Mouse (Mus musculus): ENCODE data around the gene Hspd1. TPM values are rescaled to one million over a fixed set of nuclear protein-coding genes. Genes with fewer than 3 reads are reported as not detected.
A peak's percentile ranks its signal among the peaks of the same experiment; 100 is the strongest.
"Not testable (repeated sequence)": the region's sequence is repeated elsewhere in the genome, so short reads cannot be mapped to it uniquely, and the experiment has no call there.

Gene Hspd1
- total RNA-seq (2021), result 100 to 1,000 TPM; 156 to 249 TPM
- long read RNA-seq, experiment 1, transcript Hspd1-201 (12 exons, 2,423 nt), result major isoform, 320 of 522 reads
- long read RNA-seq, experiment 1, partial matches to known transcripts, result 11 of 522 reads
- long read RNA-seq, experiment 1, other reads (novel, unspliced or antisense), result 191 of 522 reads
- long read RNA-seq, experiment 2, transcript Hspd1-201 (12 exons, 2,423 nt), result major isoform, 275 of 492 reads
- long read RNA-seq, experiment 2, partial matches to known transcripts, result 93 of 492 reads
- long read RNA-seq, experiment 2, other reads (novel, unspliced or antisense), result 124 of 492 reads

DNA sequence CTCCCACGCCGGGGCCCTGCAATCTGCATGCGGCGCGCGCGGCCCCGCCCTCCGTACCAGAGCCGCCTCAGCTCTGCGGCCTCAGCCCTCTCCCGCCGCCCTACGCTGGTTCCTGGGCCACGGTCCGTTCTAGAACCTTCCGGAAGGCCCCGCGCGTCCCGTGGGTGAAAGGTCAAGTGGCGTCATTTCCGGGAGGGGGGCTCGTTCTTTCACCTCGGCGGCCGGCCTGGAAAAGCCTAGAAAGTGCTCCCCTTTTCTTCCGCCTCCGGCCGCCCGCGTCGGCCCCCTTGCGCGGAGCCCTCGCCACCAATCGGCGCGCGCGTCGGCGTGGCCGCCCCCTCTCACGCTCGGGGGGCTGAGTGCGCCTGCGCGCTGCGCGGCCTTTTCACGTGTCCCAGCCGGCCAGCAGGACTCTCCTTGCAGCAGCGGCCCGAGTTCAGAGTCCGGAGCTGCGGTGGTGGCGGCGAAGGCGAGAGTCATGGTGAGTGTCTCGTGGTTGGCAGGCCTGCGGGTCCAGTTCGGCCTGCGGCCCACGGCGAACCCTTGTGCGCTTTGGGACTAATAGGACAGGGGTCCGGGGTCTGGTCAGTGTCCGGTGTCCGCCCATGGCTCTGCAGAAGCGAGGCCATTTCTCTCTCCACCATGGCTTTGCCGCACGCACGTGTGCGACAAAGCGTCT is at the start of gene Hspd1, which contains the start of gene Hspe1:
Gene Hspd1 (minus strand): TSS at position 312 of the 679 bp plus-strand sequence.
Gene Hspe1 (plus strand): TSS at position 201 of the 679 bp plus-strand sequence.
- TF ChIP-seq CTCF (IDR thresholded peaks at IDR 0.05), result no peak
- peak within 1 kb of the TSS; percentile 92 for H3K4me3 ChIP-seq
- intact Hi-C loops (cut with DNase I), result loop anchor here (1.0 to 2.0 kb wide), 3 partner anchors 35 to 61 kb away; partner anchors contain the start of genes Coq10b, Mob4 and Sf3b1
- peak within 1 kb of the TSS; percentile 99 for H3K27ac ChIP-seq
- peak; percentile 99 for DNase-seq

GRCm38 (mm10) chr1:55135846-55136245 is 47.8 kb upstream of the Hspd1 start:
- no peak for TF ChIP-seq CTCF (IDR thresholded peaks at IDR 0.05)
- intact Hi-C loops (cut with DNase I), result no loop called here
- Histone ChIP-seq H3K4me3 (no peak overlapping the region), H3K27ac (no peak overlapping the region)
- DNase-seq, result no peak

- intact Hi-C loops (cut with DNase I), result loop anchor here (5.0 kb wide), 1 partner anchor 103 kb away; the partner anchor contains the start of gene Mars2
- Histone ChIP-seq H3K27ac (no peak overlapping the region), H3K4me3 (no peak overlapping the region)
- TF ChIP-seq CTCF (IDR thresholded peaks at IDR 0.05), result no peak
- DNase-seq, result no peak
Observed at GRCm38 (mm10) chr1:55134301-55134700, 46.3 kb upstream of the Hspd1 start.

DNA sequence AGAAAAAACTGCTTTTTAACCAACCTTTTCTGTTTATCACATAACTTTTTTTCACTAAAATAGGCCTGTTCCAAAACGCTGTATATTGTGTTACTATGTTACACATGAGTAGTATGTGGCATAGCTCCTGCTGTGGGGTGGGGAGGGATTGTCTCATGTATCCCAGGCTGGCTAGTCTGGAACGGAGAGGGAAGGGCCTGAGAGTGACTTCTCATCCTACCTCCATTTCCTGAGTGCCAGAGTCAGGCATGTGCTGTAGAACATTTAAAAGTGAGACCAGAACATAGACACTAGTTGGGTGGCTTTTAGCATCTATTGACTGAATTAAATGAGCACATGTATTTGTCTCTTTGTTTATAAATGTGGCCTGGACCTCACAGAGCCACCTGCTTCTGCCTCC is 45.1 kb upstream of the Hspd1 start:
- Histone ChIP-seq H3K27ac (peak overlapping the region; percentile 99; the same call in 1 of the 2 replicates), H3K4me3 (peak overlapping the region; percentile 28)
- no peak for DNase-seq
- TF ChIP-seq CTCF (IDR thresholded peaks at IDR 0.05), result no peak
- intact Hi-C loops (cut with DNase I), result loop anchor here (5.0 kb wide), 1 partner anchor 104 kb away; the partner anchor contains the start of gene Mars2

- peak overlapping the region; percentile 99 for H3K27ac ChIP-seq
- H3K4me3 ChIP-seq, result peak overlapping the region; percentile 93
- DNase-seq, result no peak
- no peak for TF ChIP-seq CTCF (IDR thresholded peaks at IDR 0.05)
- intact Hi-C loops (cut with DNase I), result loop anchor here (5.0 kb wide), 1 partner anchor 105 kb away; the partner anchor contains the start of gene Mars2
Observed at GRCm38 (mm10) chr1:55132308-55132707, 44.3 kb upstream of the Hspd1 start.

DNA sequence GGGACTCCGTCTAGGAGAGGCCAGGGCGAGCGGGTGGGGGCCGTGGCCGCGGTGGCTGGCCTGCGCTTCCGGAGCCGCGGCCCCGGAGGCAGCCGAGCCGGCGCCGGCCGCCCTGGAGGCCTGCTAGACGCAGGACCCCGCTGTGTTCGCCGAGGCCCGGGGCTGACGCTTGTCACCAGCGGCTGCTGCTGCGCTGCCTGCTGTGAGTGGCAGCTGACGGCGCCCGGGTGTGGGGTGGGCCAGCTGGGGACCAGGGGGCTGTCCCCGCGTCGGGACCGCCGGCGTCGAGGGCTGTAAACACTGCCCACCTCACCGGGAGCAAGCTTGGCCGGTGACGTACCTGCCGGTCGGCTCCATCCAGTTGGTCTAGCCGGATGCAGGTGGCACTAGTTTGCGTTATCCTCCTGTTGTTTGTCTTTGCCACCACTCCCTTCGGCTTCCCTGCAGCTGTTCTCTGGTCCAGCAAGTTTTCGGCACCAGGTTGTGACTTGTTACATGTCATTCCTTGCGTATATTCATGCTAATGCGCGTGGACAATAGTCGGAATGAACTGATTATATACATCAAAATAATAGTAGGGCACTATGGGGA is 43.5 kb upstream of the Hspd1 start:
- intact Hi-C loops (cut with DNase I), result loop anchor here (1.0 to 5.0 kb wide), 3 partner anchors 43 to 106 kb away; partner anchors contain the start of genes Hspd1, Hspe1, Mars2 and Sf3b1
- Histone ChIP-seq H3K4me3 (peak overlapping the region; percentile 93), H3K27ac (peak overlapping the region; percentile 99)
- DNase-seq, result no peak
- TF ChIP-seq CTCF (IDR thresholded peaks at IDR 0.05), result no peak

DNA sequence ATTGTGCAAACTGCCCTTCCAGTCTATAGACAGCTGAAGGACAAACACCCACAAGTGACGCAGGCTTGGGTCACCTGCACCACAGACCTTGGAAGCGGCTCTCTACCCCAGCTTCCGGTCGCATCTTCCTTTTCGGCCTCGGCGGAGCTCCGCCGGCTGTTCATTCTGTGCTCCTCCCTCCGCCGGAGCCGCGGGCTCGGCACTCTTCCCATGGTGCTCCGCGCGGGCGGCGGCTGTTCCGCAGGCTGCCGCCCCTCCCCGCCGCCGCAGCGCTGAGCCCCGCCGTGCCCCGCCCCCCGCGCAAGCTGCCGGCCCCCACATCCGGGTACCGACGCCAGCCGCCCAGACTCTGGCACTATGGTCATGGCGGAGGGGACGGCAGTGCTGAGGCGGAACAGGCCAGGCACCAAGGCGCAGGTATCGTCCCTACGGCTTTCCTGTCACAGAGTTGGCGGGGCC is 42.9 kb upstream of the Hspd1 start, which contains the start of gene Mob4:
Gene Mob4 (plus strand): TSS at position 289 of the 459 bp plus-strand sequence.
- intact Hi-C loops (cut with DNase I), result loop anchor here (1.0 to 5.0 kb wide), 3 partner anchors 43 to 106 kb away; partner anchors contain the start of genes Hspd1, Hspe1, Mars2 and Sf3b1
- H3K4me3 ChIP-seq, result peak within 1 kb of the TSS; percentile 93
- no peak for TF ChIP-seq CTCF (IDR thresholded peaks at IDR 0.05)
- H3K27ac ChIP-seq, result peak within 1 kb of the TSS; percentile 99
- DNase-seq, result peak; percentile 97

GRCm38 (mm10) chr1:55130190-55130916 is 42.3 kb upstream of the Hspd1 start:
- H3K27ac ChIP-seq, result peak overlapping the region; percentile 99
- intact Hi-C loops (cut with DNase I), result loop anchor here (5.0 kb wide), 1 partner anchor 107 kb away; the partner anchor contains the start of gene Mars2
- H3K4me3 ChIP-seq, result peak overlapping the region; percentile 93
- no peak for DNase-seq
- no peak for TF ChIP-seq CTCF (IDR thresholded peaks at IDR 0.05)

- Histone ChIP-seq H3K27ac (peak overlapping the region; percentile 99; the same call in 1 of the 2 replicates), H3K4me3 (no peak overlapping the region)
- no peak for DNase-seq
- TF ChIP-seq CTCF (IDR thresholded peaks at IDR 0.05), result no peak
- intact Hi-C loops (cut with DNase I), result loop anchor here (5.0 kb wide), 1 partner anchor 108 kb away; the partner anchor contains the start of gene Mars2
Observed at GRCm38 (mm10) chr1:55129716-55130115, 41.7 kb upstream of the Hspd1 start.

GRCm38 (mm10) chr1:55124136-55124535 is 36.1 kb upstream of the Hspd1 start:
- intact Hi-C loops (cut with DNase I); DNase-seq; H3K4me3 ChIP-seq; H3K27ac ChIP-seq: not testable (repeated sequence)

DNA sequence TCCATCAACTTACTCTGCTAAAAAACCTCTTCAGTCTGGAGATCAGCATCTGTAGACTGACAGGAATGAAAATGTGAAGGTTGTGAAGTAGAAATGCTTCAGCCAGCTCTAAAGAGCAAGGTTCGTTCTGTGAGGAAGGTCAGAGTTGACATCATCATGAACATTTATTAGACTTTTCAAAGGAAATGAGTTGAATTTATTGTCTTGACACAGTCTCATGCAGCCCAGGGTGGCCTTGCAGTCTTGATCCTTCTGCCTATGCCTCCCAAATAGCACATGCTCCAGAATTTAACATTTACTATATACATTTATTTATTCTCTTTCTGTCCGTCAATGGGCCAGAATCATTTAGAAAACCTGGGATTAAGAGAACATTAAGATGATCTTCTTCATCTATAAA is 35.5 kb upstream of the Hspd1 start:
- intact Hi-C loops (cut with DNase I), result no loop called here
- no peak for TF ChIP-seq CTCF (IDR thresholded peaks at IDR 0.05)
- no peak for DNase-seq

More for the DNA sequence above, 35.5 kb upstream of the Hspd1 start:
- Histone ChIP-seq H3K27ac (no peak overlapping the region), H3K4me3 (no peak overlapping the region)
